Mouse (Mus musculus) gastrocnemius, postnatal 25 days (tissue): ENCODE data around the gene Fbxl17. TPM values are rescaled to one million over a fixed set of nuclear protein-coding genes. Genes with fewer than 3 reads are reported as not detected.

Experiments used
- DNase-seq: peaks from one replicate; pipeline ENCODE4 v3.0.0; 2022
- long read RNA-seq, 2 experiments: library from polyadenylated mRNA; stranded (forward); transcript quantifications; one replicate each; pipeline ENCODE4 v2.0.0; 2021
- total RNA-seq, 2 experiments: library from RNA; stranded (reverse); gene quantifications; 1 replicate in 1 of 2; 2 replicates in 1 of 2; pipeline ENCODE4 v1.2.3; 2021

Fbxl17 gene
- 10 to 100 TPM; 34.9 to 37.8 TPM for total RNA-seq
- long read RNA-seq, experiment 1, full-length matches to known transcripts: 18 of 25 reads
- long read RNA-seq, experiment 1, partial matches to known transcripts: 3 of 25 reads
- long read RNA-seq, experiment 1, other reads (novel, unspliced or antisense): 4 of 25 reads
- long read RNA-seq, experiment 2, full-length matches to known transcripts: 47 of 58 reads
- long read RNA-seq, experiment 2, partial matches to known transcripts: 4 of 58 reads
- long read RNA-seq, experiment 2, other reads (novel, unspliced or antisense): 7 of 58 reads

- DNase-seq: peak; percentile 72
Observed at GRCm38 (mm10) chr17:63499636-63500155, at the start of gene Fbxl17. Gene Fbxl17 (minus strand): TSS chr17:63500017.

- no peak for DNase-seq
Observed at GRCm38 (mm10) chr17:63547465-63547864, 47.6 kb upstream of the Fbxl17 start.

- DNase-seq: no peak
Observed at GRCm38 (mm10) chr17:63534576-63535265, 34.9 kb upstream of the Fbxl17 start.

GRCm38 (mm10) chr17:63533074-63533836 is 33.4 kb upstream of the Fbxl17 start:
- no peak for DNase-seq

GRCm38 (mm10) chr17:63529476-63529875 is 29.7 kb upstream of the Fbxl17 start:
- DNase-seq: no peak

GRCm38 (mm10) chr17:63520691-63521090 is 20.9 kb upstream of the Fbxl17 start:
- no peak for DNase-seq

- DNase-seq: no peak
Observed at GRCm38 (mm10) chr17:63510451-63510850, 10.6 kb upstream of the Fbxl17 start.

- no peak for DNase-seq
Observed at GRCm38 (mm10) chr17:63501091-63501490, 1.3 kb upstream of the Fbxl17 start.

- DNase-seq: peak; percentile 84
Observed at GRCm38 (mm10) chr17:63500156-63500834, 478 bp upstream of the Fbxl17 start.

GRCm38 (mm10) chr17:63498717-63499635 is 841 bp downstream of the Fbxl17 start:
- peak; percentile 68 for DNase-seq

- no peak for DNase-seq
Observed at GRCm38 (mm10) chr17:63498182-63498716, 1.6 kb downstream of the Fbxl17 start.

GRCm38 (mm10) chr17:63497206-63497731 is 2.5 kb downstream of the Fbxl17 start:
- DNase-seq: no peak

- DNase-seq: no peak
Observed at GRCm38 (mm10) chr17:63496153-63496552, 3.7 kb downstream of the Fbxl17 start.

GRCm38 (mm10) chr17:63493876-63494580 is 5.8 kb downstream of the Fbxl17 start:
- no peak for DNase-seq

- peak; percentile 8 for DNase-seq
Observed at GRCm38 (mm10) chr17:63493274-63493673, 6.5 kb downstream of the Fbxl17 start.

GRCm38 (mm10) chr17:63492665-63493273 is 7.0 kb downstream of the Fbxl17 start:
- no peak for DNase-seq

- DNase-seq: no peak
Observed at GRCm38 (mm10) chr17:63489525-63489924, 10.3 kb downstream of the Fbxl17 start.

GRCm38 (mm10) chr17:63467866-63468265 is 32.0 kb downstream of the Fbxl17 start:
- DNase-seq: peak; percentile 26

GRCm38 (mm10) chr17:63465239-63465638 is 34.6 kb downstream of the Fbxl17 start:
- DNase-seq: no peak
